Mouse (Mus musculus): ENCODE measurements around the gene Pou2f1. TPM values are rescaled to one million over a fixed set of nuclear protein-coding genes. Genes with fewer than 3 reads are reported as not detected.

Pou2f1 gene
- polyA plus RNA-seq, 1 experiment: 47.7 TPM

GRCm38 (mm10) chr1:165822031-165822430, 180.4 kb downstream of the Pou2f1 start:
- Histone ChIP-seq H3K4me3 (ENCODE audit: low read depth, low read length) (no peak overlapping the region), H3K36me3 (ENCODE audit: control insufficient read depth, insufficient read depth, low read length, poor library complexity, severe bottlenecking) (no peaks in the 10 kb centered on the region), H3K27me3 (ENCODE audit: control insufficient read depth, insufficient read depth, low read length, poor library complexity, severe bottlenecking) (no peaks in the 10 kb centered on the region), H3K4me1 (ENCODE audit: control insufficient read depth, insufficient read depth, low read length) (no peaks in the 10 kb centered on the region), H3K9me3 (replicated peaks; ENCODE audit: control insufficient read depth, insufficient read depth, low read length, poor library complexity, severe bottlenecking) (no peaks in the 10 kb centered on the region), H3K27ac (ENCODE audit: insufficient read depth, low read length) (no peak overlapping the region), H3K9ac (ENCODE audit: low read depth, poor library complexity, severe bottlenecking) (no peak overlapping the region)
- TF ChIP-seq EP300 (IDR thresholded peaks at IDR 0.05; ENCODE audit: insufficient read depth, low read depth, low read length) (no peak), POLR2A (IDR thresholded peaks at IDR 0.05; ENCODE audit: insufficient read depth, low read length) (no peak), CTCF (IDR thresholded peaks at IDR 0.05; ENCODE audit: low read depth, low read length) (no peak)

- Histone ChIP-seq H3K4me1 (ENCODE audit: control insufficient read depth, insufficient read depth, low read length) (no peaks in the 10 kb centered on the region), H3K4me3 (ENCODE audit: low read depth, low read length) (no peak overlapping the region), H3K9ac (ENCODE audit: low read depth, poor library complexity, severe bottlenecking) (no peak overlapping the region), H3K27me3 (ENCODE audit: control insufficient read depth, insufficient read depth, low read length, poor library complexity, severe bottlenecking) (no peaks in the 10 kb centered on the region), H3K27ac (ENCODE audit: insufficient read depth, low read length) (no peak overlapping the region), H3K9me3 (replicated peaks; ENCODE audit: control insufficient read depth, insufficient read depth, low read length, poor library complexity, severe bottlenecking) (no peaks in the 10 kb centered on the region), H3K36me3 (ENCODE audit: control insufficient read depth, insufficient read depth, low read length, poor library complexity, severe bottlenecking) (no peaks in the 10 kb centered on the region)
- TF ChIP-seq CTCF (IDR thresholded peaks at IDR 0.05; ENCODE audit: low read depth, low read length): no peak
- no peak for TF ChIP-seq POLR2A (IDR thresholded peaks at IDR 0.05; ENCODE audit: insufficient read depth, low read length)
- no peak for TF ChIP-seq EP300 (IDR thresholded peaks at IDR 0.05; ENCODE audit: insufficient read depth, low read depth, low read length)
Observed at GRCm38 (mm10) chr1:165819147-165819546, 183.3 kb downstream of the Pou2f1 start.

DNA sequence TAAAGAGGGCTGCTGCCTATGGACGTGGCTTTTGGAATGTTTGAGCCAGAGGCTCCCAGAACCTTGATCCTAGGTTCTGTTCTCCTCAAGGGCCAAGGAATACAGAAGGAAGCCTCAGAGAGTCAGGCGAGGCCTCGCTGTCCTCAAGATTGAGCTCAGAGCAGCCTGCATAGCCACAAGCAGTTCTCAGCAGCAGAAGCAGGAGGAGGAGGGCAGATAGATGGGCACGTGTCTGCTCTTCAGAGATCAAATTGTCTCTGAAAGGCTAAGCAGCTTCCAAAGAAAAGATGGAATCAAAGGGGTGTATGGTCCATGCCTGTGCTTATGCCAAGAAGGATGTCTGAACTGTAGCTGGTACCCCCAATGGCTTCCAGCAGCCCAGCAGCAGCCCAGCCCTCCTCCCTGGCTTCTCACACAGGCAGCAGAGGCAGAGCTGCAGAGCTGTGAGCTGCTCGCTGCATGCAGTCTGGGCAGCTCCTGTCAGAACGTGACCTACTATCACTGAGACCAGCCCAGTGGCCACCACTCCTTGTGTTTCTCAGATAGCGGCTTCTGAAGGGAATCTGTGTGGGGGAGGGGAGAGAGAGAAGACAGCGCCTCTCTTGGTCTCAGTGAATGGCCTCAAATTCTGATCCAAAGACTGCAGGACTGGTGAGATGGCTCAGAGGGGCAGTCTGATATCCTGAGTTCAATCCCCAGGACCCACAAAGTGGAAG, 184.2 kb downstream of the Pou2f1 start:
- Histone ChIP-seq H3K4me3 (ENCODE audit: low read depth, low read length) (no peak overlapping the region), H3K36me3 (ENCODE audit: control insufficient read depth, insufficient read depth, low read length, poor library complexity, severe bottlenecking) (no peaks in the 10 kb centered on the region), H3K9me3 (replicated peaks; ENCODE audit: control insufficient read depth, insufficient read depth, low read length, poor library complexity, severe bottlenecking) (no peaks in the 10 kb centered on the region), H3K27ac (ENCODE audit: insufficient read depth, low read length) (no peak overlapping the region), H3K4me1 (ENCODE audit: control insufficient read depth, insufficient read depth, low read length) (no peaks in the 10 kb centered on the region), H3K9ac (ENCODE audit: low read depth, poor library complexity, severe bottlenecking) (no peak overlapping the region), H3K27me3 (ENCODE audit: control insufficient read depth, insufficient read depth, low read length, poor library complexity, severe bottlenecking) (no peaks in the 10 kb centered on the region)
- no peak for TF ChIP-seq CTCF (IDR thresholded peaks at IDR 0.05; ENCODE audit: low read depth, low read length)
- no peak for TF ChIP-seq POLR2A (IDR thresholded peaks at IDR 0.05; ENCODE audit: insufficient read depth, low read length)
- TF ChIP-seq EP300 (IDR thresholded peaks at IDR 0.05; ENCODE audit: insufficient read depth, low read depth, low read length): no peak

DNA sequence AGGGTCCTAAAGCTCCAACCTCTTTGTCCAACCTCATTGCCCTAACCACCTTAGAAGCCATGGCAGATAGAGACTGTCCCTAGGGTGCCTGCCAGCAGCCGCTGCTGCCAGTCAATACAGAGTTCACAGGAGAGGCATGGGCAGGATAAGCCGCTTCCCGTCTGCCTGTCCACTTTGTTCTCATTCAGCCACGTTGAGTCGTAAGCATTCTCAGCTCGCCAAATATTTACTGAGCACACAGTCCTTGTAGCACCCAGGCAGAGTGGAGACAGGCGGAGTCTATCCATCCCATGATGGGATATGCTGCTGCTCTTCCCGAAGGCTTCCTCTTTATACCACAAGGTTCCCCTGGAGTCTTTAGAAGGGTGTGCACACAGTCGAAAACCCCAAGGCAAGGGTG, 185.2 kb downstream of the Pou2f1 start:
- H3K9ac ChIP-seq (ENCODE audit: low read depth, poor library complexity, severe bottlenecking): no peak overlapping the region
- no peak for TF ChIP-seq EP300 (IDR thresholded peaks at IDR 0.05; ENCODE audit: insufficient read depth, low read depth, low read length)
- TF ChIP-seq POLR2A (IDR thresholded peaks at IDR 0.05; ENCODE audit: insufficient read depth, low read length): no peak
- no peak for TF ChIP-seq CTCF (IDR thresholded peaks at IDR 0.05; ENCODE audit: low read depth, low read length)
- H3K36me3 ChIP-seq (ENCODE audit: control insufficient read depth, insufficient read depth, low read length, poor library complexity, severe bottlenecking): no peaks in the 10 kb centered on the region
- H3K4me1 ChIP-seq (ENCODE audit: control insufficient read depth, insufficient read depth, low read length): no peaks in the 10 kb centered on the region
- no peaks in the 10 kb centered on the region for H3K27me3 ChIP-seq (ENCODE audit: control insufficient read depth, insufficient read depth, low read length, poor library complexity, severe bottlenecking)
- no peak overlapping the region for H3K4me3 ChIP-seq (ENCODE audit: low read depth, low read length)
- H3K27ac ChIP-seq (ENCODE audit: insufficient read depth, low read length): no peak overlapping the region
- H3K9me3 ChIP-seq (replicated peaks; ENCODE audit: control insufficient read depth, insufficient read depth, low read length, poor library complexity, severe bottlenecking): no peaks in the 10 kb centered on the region

DNA sequence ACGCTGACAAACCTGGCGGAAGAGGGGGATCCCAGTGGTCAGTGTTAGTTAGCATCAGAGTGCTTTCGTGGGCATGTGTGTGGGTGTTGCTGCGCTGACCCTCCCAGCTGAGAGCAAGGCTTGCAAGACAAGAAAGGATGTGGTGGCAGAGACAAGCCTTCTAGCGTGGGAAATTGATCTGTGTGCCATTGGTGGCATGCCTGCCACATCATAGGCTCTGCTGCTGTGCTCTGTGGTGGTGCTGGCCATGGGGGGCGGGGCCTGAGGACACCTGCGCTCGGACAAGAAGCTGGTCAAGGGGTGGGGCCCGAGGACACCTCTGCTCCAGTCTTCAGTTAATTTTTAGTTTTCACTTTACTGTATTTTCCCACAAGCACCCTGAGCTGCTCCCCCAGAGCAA, 186.1 kb downstream of the Pou2f1 start:
- TF ChIP-seq CTCF (IDR thresholded peaks at IDR 0.05; ENCODE audit: low read depth, low read length) (no peak), EP300 (IDR thresholded peaks at IDR 0.05; ENCODE audit: insufficient read depth, low read depth, low read length) (no peak), POLR2A (IDR thresholded peaks at IDR 0.05; ENCODE audit: insufficient read depth, low read length) (no peak)
- H3K27me3 ChIP-seq (ENCODE audit: control insufficient read depth, insufficient read depth, low read length, poor library complexity, severe bottlenecking): no peaks in the 10 kb centered on the region
- H3K9ac ChIP-seq (ENCODE audit: low read depth, poor library complexity, severe bottlenecking): no peak overlapping the region
- H3K4me1 ChIP-seq (ENCODE audit: control insufficient read depth, insufficient read depth, low read length): no peaks in the 10 kb centered on the region
- no peak overlapping the region for H3K4me3 ChIP-seq (ENCODE audit: low read depth, low read length)
- no peaks in the 10 kb centered on the region for H3K9me3 ChIP-seq (replicated peaks; ENCODE audit: control insufficient read depth, insufficient read depth, low read length, poor library complexity, severe bottlenecking)
- H3K36me3 ChIP-seq (ENCODE audit: control insufficient read depth, insufficient read depth, low read length, poor library complexity, severe bottlenecking): no peaks in the 10 kb centered on the region
- no peak overlapping the region for H3K27ac ChIP-seq (ENCODE audit: insufficient read depth, low read length)

Other genes with a start within 250 kb of the Pou2f1 start
- 18.4 and 27.0 TPM in 2 replicates for gene Creg1, start 238.9 kb downstream of the Pou2f1 start, polyA plus RNA-seq (2011; ENCODE audit: insufficient read depth, insufficient read length, low read depth, missing spikeins)
- not detected in 2 replicates for gene Cd247, start 214.0 kb downstream of the Pou2f1 start, polyA plus RNA-seq (2011; ENCODE audit: insufficient read depth, insufficient read length, low read depth, missing spikeins)
- gene Dusp27, start 125.2 kb upstream of the Pou2f1 start, polyA plus RNA-seq (2011; ENCODE audit: insufficient read depth, insufficient read length, low read depth, missing spikeins): 3.9 and 5.8 TPM in 2 replicates
- 49.6 and 55.9 TPM in 2 replicates for gene Gpa33, start 127.6 kb upstream of the Pou2f1 start, polyA plus RNA-seq (2011; ENCODE audit: insufficient read depth, insufficient read length, low read depth, missing spikeins)
- gene Mael, start 236.1 kb upstream of the Pou2f1 start, polyA plus RNA-seq (2011; ENCODE audit: insufficient read depth, insufficient read length, low read depth, missing spikeins): 2.7 and 4.8 TPM in 2 replicates